Mouse (Mus musculus) MEL-GATA-1-ER (cell line): ENCODE measurements at regions not wholly inside any gene's neighbourhood (a gene's known extent, or its start where the extent isn't known, plus 50 kb on each side); places are given as distances from the start of the nearest gene placed in this dataset.

Experiments
- DNase-seq: peaks from one replicate; pipeline ENCODE4 v3.0.0-alpha.2; 2012; ENCODE audit warnings: low read depth; ENCODE audit errors: extremely low read depth

GRCm38 (mm10) chr17:83135441-83136120 is 79.5 kb upstream of the Pkdcc start:
- DNase-seq, result no peak

DNA sequence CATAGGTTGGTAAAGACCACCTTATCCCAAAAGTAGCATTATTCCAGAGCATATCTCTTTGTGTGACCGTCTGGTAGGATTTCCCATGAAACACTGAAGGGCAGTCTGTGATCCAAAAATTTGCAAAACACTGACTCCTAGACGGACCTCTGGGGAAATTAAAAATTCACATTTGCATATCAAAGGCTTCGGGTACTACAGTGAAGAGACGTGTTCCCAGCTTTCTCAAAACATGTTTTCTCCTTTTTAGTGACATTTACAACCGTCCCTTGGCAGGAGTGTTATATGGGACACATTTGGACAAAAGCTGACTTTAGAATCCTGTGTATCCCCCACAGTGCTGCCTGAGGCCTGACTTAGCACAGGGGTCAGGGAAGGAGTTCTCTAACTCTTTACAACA is 78.8 kb upstream of the Pkdcc start:
- DNase-seq, result no peak

DNA sequence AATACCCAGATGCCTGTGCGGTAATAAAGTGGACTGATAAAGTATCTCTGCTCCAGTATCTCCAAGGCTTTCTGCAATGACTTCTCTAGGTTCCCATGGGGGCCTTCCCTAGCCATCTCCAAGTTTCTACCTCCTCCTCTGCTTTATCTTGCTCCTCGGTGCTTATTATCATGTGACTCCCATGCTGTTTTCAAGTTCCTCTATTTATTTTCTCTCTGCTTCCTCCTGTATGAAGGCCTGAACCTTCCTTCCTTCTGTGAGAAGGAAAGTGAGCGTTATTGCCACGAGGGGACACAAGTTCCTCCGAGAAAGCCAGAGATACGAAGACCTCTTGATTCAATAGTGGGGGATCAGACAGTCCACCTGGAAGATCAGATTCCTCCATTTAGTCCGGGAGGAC is 77.4 kb upstream of the Pkdcc start:
- no peak for DNase-seq

GRCm38 (mm10) chr17:83138493-83139417 is 76.3 kb upstream of the Pkdcc start:
- no peak for DNase-seq

DNA sequence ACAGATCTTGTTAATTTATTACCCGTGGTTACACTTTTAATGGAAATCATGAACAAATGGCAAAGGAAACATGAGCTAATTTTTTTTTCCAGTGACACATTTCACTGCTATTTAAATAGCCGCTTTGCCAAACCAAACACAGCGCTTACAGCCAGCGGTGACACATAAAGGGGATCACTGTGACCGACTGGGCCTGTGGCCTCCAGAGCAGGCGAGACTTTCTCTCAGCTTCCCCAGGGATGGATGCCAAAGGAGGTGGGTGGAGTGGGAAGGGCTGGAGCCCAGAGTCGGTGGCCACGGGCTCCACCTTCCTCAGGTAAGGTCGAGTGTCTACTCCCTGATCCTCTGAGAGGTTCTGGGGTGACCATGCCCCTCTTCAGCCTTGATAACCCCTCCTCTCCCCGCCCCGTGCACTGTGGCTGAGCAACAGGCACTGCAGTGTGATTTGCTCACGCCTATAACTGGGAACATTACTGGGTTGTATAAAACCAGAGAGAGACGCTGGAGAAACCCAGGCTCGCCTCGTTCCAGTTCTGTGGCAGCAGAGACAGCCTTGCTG is 66.6 kb upstream of the Pkdcc start:
- no peak for DNase-seq

DNA sequence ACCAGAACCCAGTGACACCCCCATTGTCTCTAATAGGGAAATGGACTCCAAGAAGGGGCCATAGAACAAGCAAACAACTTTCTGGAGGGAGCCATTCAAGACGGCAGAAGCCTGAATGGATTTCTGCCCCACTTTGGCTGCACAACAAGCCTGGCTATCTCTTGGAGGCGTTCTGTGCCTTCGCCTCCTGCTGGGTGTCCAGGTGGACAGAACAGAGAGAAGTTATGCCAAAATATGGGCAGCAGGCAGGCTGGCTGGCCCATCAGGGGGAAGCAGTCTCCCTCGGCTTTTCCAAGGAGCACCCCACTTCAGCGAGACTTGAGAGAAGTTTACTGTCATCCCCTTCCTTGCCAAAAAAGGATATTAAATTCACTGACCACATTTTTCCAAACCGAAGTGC is 65.8 kb upstream of the Pkdcc start:
- DNase-seq, result no peak

DNA sequence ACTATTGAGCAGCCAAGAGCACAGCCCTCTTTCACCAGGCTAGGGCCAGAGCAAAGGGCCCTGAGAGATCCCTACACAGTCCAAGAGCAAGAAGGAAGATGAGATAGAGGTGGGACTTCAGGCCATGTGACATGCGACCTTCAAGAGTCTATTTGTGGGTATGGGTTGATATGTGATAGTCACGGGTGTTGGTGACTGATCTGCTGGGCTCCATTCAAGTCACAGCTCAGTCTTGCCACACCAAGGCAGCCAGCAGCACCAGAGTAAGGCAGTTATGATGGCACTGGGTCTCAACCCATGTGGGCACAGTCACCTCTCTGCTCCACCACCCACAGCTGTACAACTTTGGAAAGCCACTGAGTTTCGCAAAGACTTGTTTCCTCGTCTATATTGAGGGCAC is 60.0 kb upstream of the Pkdcc start:
- no peak for DNase-seq

- no peak for DNase-seq
Observed at GRCm38 (mm10) chr17:83156682-83157081, 58.4 kb upstream of the Pkdcc start.

DNA sequence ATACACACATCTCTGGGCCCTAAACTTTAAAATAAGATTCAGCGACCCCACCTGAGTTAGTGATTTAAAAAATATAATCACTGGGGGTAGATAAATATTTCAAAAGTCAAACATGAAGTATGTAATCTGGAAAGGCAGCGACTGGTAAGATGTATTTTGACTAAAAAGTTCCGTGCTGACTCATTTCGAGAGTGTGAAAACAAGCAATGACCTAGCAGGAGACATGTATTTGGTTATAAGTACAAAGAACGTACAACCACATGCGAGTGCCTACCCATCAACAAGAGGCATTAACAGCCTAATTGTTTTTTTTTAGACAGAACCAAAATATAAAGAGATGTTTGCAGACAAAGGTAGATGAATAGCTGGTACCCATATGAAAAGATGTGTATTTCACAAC is 57.0 kb upstream of the Pkdcc start:
- no peak for DNase-seq

DNA sequence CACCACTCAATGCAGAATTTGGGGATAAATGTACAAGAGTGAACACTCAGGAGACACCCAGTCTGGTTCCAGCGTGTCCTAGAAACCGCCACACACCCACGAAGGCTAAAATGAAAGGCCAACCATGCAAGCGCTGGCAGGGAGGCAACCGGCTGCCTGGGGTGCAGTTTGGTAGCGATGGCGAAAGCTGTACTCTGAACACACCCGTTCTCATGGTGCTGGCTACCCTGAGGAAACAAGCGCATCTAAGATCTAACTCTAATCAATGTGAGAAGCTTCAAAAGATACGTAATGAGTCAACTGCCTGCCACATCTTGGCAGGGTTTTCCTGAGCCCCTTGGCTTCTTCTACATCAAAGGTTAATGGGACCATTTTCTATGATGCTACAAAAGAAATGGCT is 56.4 kb upstream of the Pkdcc start:
- no peak for DNase-seq

GRCm38 (mm10) chr17:83159634-83160033 is 55.5 kb upstream of the Pkdcc start:
- DNase-seq, result no peak

DNA sequence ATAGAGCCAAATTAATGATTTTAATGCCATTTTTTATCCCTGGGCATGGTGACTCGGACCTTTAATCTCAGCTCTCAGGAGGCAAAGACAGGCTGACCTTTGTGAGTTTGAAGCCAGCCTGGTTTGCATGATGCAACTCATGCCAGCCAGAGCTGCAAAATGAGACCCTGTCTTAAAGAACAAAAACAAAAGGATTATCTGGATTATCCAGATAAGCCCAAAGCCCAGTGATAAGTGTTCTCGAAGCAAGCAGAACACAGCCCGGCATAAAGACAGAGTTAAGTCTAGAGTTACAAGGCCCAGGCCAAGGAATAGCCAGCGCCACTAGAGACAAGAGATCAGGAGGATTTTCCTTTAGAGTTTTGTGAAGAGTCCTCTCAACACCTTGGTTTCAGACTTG is 54.8 kb upstream of the Pkdcc start:
- no peak for DNase-seq

DNA sequence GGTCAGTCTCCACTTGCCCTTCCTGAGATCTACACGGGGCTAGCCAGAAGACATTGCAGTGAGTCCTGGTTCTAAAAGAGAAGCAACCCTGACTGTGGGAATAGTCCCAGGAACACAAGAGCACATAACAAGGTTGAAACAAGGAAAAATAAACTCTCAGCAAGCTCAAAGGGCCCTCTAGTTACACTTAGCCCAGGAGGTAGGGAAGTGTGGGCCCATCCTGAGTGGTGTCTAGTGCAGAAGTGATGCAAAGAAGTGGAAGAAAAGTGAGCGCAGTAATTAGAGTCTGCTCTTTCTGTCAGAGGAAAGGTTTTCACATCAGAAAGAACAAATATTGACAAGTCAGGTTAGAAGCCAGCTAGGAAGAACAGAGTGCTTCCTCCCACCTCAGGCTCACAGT is 53.4 kb upstream of the Pkdcc start:
- no peak for DNase-seq

DNA sequence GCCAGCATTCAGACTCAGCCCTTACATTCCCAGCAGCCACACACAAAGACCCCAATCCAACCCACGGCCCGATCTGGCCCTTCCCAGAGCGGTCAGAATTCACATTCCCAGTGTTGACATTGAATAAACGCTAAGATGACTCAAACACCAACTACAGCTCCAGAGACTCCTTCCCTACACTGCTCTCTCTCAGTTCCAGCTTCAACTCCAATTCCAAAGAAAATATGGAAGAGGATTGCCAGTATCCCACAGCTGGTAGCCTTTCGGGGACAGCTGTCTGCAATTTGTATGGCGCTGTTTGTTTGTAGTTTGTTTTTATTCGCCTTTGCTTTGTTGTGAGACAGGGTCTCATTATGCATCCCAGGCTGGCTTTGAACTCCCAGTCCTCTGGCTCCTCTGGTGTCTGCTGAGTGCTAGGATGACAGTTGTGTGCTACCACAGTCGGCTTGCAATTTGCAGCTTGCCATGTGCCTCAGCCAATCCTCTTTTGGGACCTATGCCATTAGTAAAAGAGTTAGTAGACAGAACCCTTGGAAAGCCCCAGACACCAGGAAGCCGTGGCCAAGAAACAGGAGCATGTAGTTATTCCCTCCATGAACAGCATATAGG is 51.0 kb upstream of the Pkdcc start:
- DNase-seq, result no peak

DNA sequence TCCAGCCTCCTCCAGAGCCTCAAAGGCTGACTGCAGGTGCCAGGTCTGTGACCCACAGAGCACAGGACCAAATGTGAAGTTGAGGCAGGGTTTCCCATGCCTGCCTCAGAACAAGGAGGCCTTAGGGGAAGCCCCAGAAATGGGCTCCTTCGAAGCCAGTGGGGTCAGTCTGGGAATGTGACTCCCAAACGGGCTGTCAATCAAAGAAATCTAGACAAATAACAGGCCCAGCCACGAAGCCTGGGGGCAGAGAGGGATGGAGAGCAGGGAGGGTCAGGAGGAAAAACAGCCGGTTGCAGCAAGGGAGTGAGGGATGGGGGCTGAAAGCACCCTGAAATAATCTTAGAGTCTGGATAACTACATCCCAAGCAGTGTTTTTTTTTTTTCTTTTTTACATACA is 50.4 kb upstream of the Pkdcc start:
- DNase-seq, result no peak

GRCm38 (mm10) chr17:83165140-83165539 is 50.0 kb upstream of the Pkdcc start:
- no peak for DNase-seq
